Mouse (Mus musculus) MEL (cell line): ENCODE data around the gene Prdm11.

Experiments used
- HCFC1 ChIP-seq: IDR thresholded peaks from 2 replicates; pipeline ENCODE4 v1.6.1; 2012; ENCODE audit warnings: low read depth, mild to moderate bottlenecking, inconsistent platforms, low read length, improper control_type of control experiment, moderate library complexity
- POLR2AphosphoS2 ChIP-seq: IDR thresholded peaks from 2 replicates; pipeline ENCODE4 v1.6.1; 2011; ENCODE audit warnings: low read length, improper control_type of control experiment

GRCm38 (mm10) chr2:92967839-92968166 is 78.2 kb downstream of the Prdm11 start:
- TF ChIP-seq POLR2AphosphoS2 = no peak
- TF ChIP-seq HCFC1 = no peak
